In genomic region chr1:178799836-178800552, GRCm38 (mm10) we compare ENCODE assay signal across 12 mouse cellular contexts.
A peak's percentile ranks its signal among the peaks of the same experiment; 100 is the strongest.
DNase-seq lines count a peak whose midpoint lies in the region; ATAC-seq and TF ChIP-seq lines count a peak whose summit lies in the region.
"Had no signal": no experiment of that assay in that cellular context is flagged by ENCODE, and none has a peak within 500 bp of the region (broad histone marks: within the 10 kb centered on the region; RNA-seq: fewer than 3 reads in every experiment).

No protein-coding gene starts in this region.

- 74% methylated on average over 11 of the region's 11 CpGs for WGBS in forebrain, embryonic 10.5 days
- WGBS in forebrain, embryonic 16.5 days = 52% methylated on average over 11 of the region's 11 CpGs
- 39% methylated on average over 11 of the region's 11 CpGs for WGBS in embryonic facial prominence, embryonic 11.5 days

- H3K9me3 ChIP-seq in forebrain, embryonic 10.5 days = no peaks in the 10 kb centered on the region
- no peaks in the 10 kb centered on the region for H3K9me3 ChIP-seq in forebrain, embryonic 16.5 days (ENCODE audit: control insufficient read depth, low read length)
- H3K9me3 ChIP-seq in MEL (replicated peaks; ENCODE audit: insufficient read depth, low read length) = no peaks in the 10 kb centered on the region
- H3K9me3 ChIP-seq in embryonic facial prominence, embryonic 11.5 days (replicated peaks; ENCODE audit: control insufficient read depth, low read length) = no peaks in the 10 kb centered on the region
- H3K9me3 ChIP-seq: forebrain, embryonic 12.5 days; lung, embryonic 15.5 days; stomach, embryonic 15.5 days had no signal

- no peak overlapping the region for H3K9ac ChIP-seq in forebrain, embryonic 16.5 days (replicated peaks; ENCODE audit: low read depth, low read length)
- H3K9ac ChIP-seq in MEL (ENCODE audit: control insufficient read depth, low read depth, low read length, poor library complexity, severe bottlenecking) = no peak overlapping the region
- peak overlapping the region; percentile 35 for H3K9ac ChIP-seq in embryonic facial prominence, embryonic 11.5 days (replicated peaks; ENCODE audit: low read length)
- H3K9ac ChIP-seq: forebrain, embryonic 12.5 days; lung, embryonic 15.5 days; stomach, embryonic 15.5 days had no signal

- H3K4me2 ChIP-seq in forebrain, embryonic 16.5 days (ENCODE audit: low read length) = no peak overlapping the region
- peak overlapping the region; percentile 14; the same call in 1 of the 2 replicates for H3K4me2 ChIP-seq in embryonic facial prominence, embryonic 11.5 days (ENCODE audit: low read depth, low read length)
- H3K4me2 ChIP-seq: forebrain, embryonic 12.5 days; lung, embryonic 15.5 days; stomach, embryonic 15.5 days had no signal

- no peak for TF ChIP-seq EP300 in MEL (IDR thresholded peaks at IDR 0.05; ENCODE audit: low read depth in 1 of 2, low read length in 2 of 2)

- ATAC-seq in forebrain, embryonic 16.5 days = no peak; the same call in 1 of the 2 replicates
- peak; percentile 80 for ATAC-seq in embryonic facial prominence, embryonic 11.5 days (replicated peaks; ENCODE audit: insufficient number of reproducible peaks, low FRiP score, low TSS enrichment, low read depth)

- H3K4me3 ChIP-seq in forebrain, embryonic 10.5 days = peak overlapping the region; percentile 20; the same call in 1 of the 2 replicates
- H3K4me3 ChIP-seq in forebrain, embryonic 16.5 days (replicated peaks; ENCODE audit: low read length) = no peak overlapping the region
- no peak overlapping the region for H3K4me3 ChIP-seq in MEL (ENCODE audit: control insufficient read depth in 1 of 2, insufficient read depth in 1 of 2, low read depth in 2 of 2, low read length in 2 of 2)
- H3K4me3 ChIP-seq in embryonic facial prominence, embryonic 11.5 days (ENCODE audit: low read depth, low read length) = peak overlapping the region; percentile 13; the same call in 1 of the 2 replicates
- H3K4me3 ChIP-seq: forebrain, embryonic 12.5 days; lung, embryonic 15.5 days; stomach, embryonic 15.5 days had no signal

- no peak for TF ChIP-seq POLR2A in MEL (IDR thresholded peaks at IDR 0.05; ENCODE audit: control insufficient read depth in 1 of 2, insufficient read depth in 1 of 2, low read depth in 1 of 2, low read length in 2 of 2, poor library complexity in 1 of 2)

- TF ChIP-seq CTCF in MEL (IDR thresholded peaks at IDR 0.05 in 2 of 3, conservative IDR thresholded peaks at IDR 0.05 in 1 of 3; ENCODE audit: control insufficient read depth in 1 of 3, insufficient read depth in 1 of 3, low read depth in 2 of 3, low read length in 3 of 3, poor library complexity in 1 of 3, severe bottlenecking in 1 of 3) = no peak

- no peaks in the 10 kb centered on the region for H3K27me3 ChIP-seq in forebrain, embryonic 10.5 days (ENCODE audit: poor library complexity, severe bottlenecking)
- no peaks in the 10 kb centered on the region for H3K27me3 ChIP-seq in forebrain, embryonic 16.5 days (replicated peaks; ENCODE audit: control insufficient read depth, insufficient read depth, low read length)
- peaks cover 0 to 8% of the 10 kb centered on the region in 2 experiments; a peak in 3 of 4 replicates for H3K27me3 ChIP-seq in MEL (ENCODE audit: control insufficient read depth in 1 of 2, insufficient read depth in 2 of 2, low read length in 2 of 2)
- H3K27me3 ChIP-seq in embryonic facial prominence, embryonic 11.5 days (ENCODE audit: control insufficient read depth, insufficient read depth, low read length) = no peaks in the 10 kb centered on the region
- H3K27me3 ChIP-seq: forebrain, embryonic 12.5 days; stomach, embryonic 15.5 days had no signal

- no peaks in the 10 kb centered on the region for H3K79me2 ChIP-seq in MEL (ENCODE audit: control insufficient read depth, insufficient read depth, low read length, poor library complexity)

- H3K4me1 ChIP-seq in forebrain, embryonic 10.5 days = peaks cover 47% of the 10 kb centered on the region
- peaks cover 15% of the 10 kb centered on the region for H3K4me1 ChIP-seq in forebrain, embryonic 16.5 days (replicated peaks; ENCODE audit: control insufficient read depth, insufficient read depth, low read length)
- no peaks in the 10 kb centered on the region for H3K4me1 ChIP-seq in MEL (ENCODE audit: control insufficient read depth in 1 of 2, insufficient read depth in 2 of 2, low read length in 2 of 2)
- no peaks in the 10 kb centered on the region for H3K4me1 ChIP-seq in embryonic facial prominence, embryonic 11.5 days (ENCODE audit: control insufficient read depth, insufficient read depth, low read length)

- peak; percentile 43 for DNase-seq in forebrain, embryonic 10.5 days (ENCODE audit: extremely low spot score, low spot score)
- no peak for DNase-seq in MEL (ENCODE audit: low read depth, low spot score)
- peak; percentile 93 for DNase-seq in embryonic facial prominence, embryonic 11.5 days (ENCODE audit: low spot score)
- peak; percentile 56 for DNase-seq in hindlimb bud, embryonic 11.5 days (ENCODE audit: extremely low spot score, low read depth, low spot score)
- DNase-seq in layer of hippocampus, adult 9-11 months = no peak
- no peak for DNase-seq in kidney, postnatal 36 days
- DNase-seq in liver = no peak
- DNase-seq: retina, postnatal 1 day had no signal

- H3K27ac ChIP-seq in forebrain, embryonic 10.5 days = peak overlapping the region; percentile 76
- H3K27ac ChIP-seq in forebrain, embryonic 16.5 days (ENCODE audit: low read length) = no peak overlapping the region
- no peak overlapping the region for H3K27ac ChIP-seq in MEL (ENCODE audit: control insufficient read depth, low read depth, low read length)
- peak overlapping the region; percentile 75; the same call in 1 of the 2 replicates for H3K27ac ChIP-seq in embryonic facial prominence, embryonic 11.5 days (replicated peaks; ENCODE audit: low read depth, low read length)
- H3K27ac ChIP-seq: forebrain, embryonic 12.5 days; lung, embryonic 15.5 days; stomach, embryonic 15.5 days had no signal

- no peak for TF ChIP-seq RAD21 in MEL (IDR thresholded peaks at IDR 0.05; ENCODE audit: low read depth, low read length)

- H3K36me3 ChIP-seq in forebrain, embryonic 10.5 days (replicated peaks) = no peaks in the 10 kb centered on the region
- H3K36me3 ChIP-seq in forebrain, embryonic 16.5 days (ENCODE audit: control insufficient read depth, insufficient read depth) = no peaks in the 10 kb centered on the region
- no peaks in the 10 kb centered on the region for H3K36me3 ChIP-seq in MEL (ENCODE audit: control insufficient read depth in 1 of 2, insufficient read depth in 2 of 2, low read length in 2 of 2)
- H3K36me3 ChIP-seq in embryonic facial prominence, embryonic 11.5 days (replicated peaks; ENCODE audit: control insufficient read depth, insufficient read depth, low read depth, low read length) = no peaks in the 10 kb centered on the region
- H3K36me3 ChIP-seq: forebrain, embryonic 12.5 days; lung, embryonic 15.5 days; stomach, embryonic 15.5 days had no signal

TF ChIP-seq in MEL, 35 proteins besides CTCF, POLR2A, EP300 and RAD21:
- no peak for TF ChIP-seq ETS1 (IDR thresholded peaks at IDR 0.05; ENCODE audit: low read depth, low read length)
- 0 out of 2 replicates have a peak, but pooled peaks have one; percentile 17 for TF ChIP-seq USF1 (IDR thresholded peaks at IDR 0.05; ENCODE audit: low read depth, low read length)
- no peak for TF ChIP-seq TAL1 (IDR thresholded peaks at IDR 0.05; ENCODE audit: low read length)
- TF ChIP-seq POLR2AphosphoS2 (IDR thresholded peaks at IDR 0.05; ENCODE audit: low read length) = no peak
- no peak for TF ChIP-seq TCF12 (IDR thresholded peaks at IDR 0.05; ENCODE audit: low read depth, low read length)
- TF ChIP-seq KAT2A (conservative IDR thresholded peaks at IDR 0.05; ENCODE audit: low read depth, low read length) = no peak
TF ChIP-seq in MEL: peak in this region for 1.

Comparison
In these comparisons a context has a peak if more than half of its experiments do, and no peak if none do; other contexts are left out.
1. H3K27ac ChIP-seq: peak in forebrain, embryonic 10.5 days (single experiment) and embryonic facial prominence, embryonic 11.5 days (single experiment); none in forebrain, embryonic 16.5 days (single experiment) and MEL (single experiment).
2. H3K4me3 ChIP-seq: peak in forebrain, embryonic 10.5 days (single experiment) and embryonic facial prominence, embryonic 11.5 days (single experiment); none in forebrain, embryonic 16.5 days (single experiment) and MEL (0 of 2).
3. DNase-seq: peak in forebrain, embryonic 10.5 days (single experiment), embryonic facial prominence, embryonic 11.5 days (single experiment) and hindlimb bud, embryonic 11.5 days (single experiment); none in MEL (single experiment), layer of hippocampus, adult 9-11 months (single experiment), kidney, postnatal 36 days (0 of 2) and liver (single experiment).